Mouse (Mus musculus) embryonic facial prominence, embryonic 10.5 days (tissue): ENCODE results near the gene Gpd1. TPM values are rescaled to one million over a fixed set of nuclear protein-coding genes. Genes with fewer than 3 reads are reported as not detected.

Experiments
- DNase-seq: peaks from one replicate; pipeline ENCODE4 v3.0.0-alpha.2; 2017; ENCODE audit warnings: low spot score
- H3K27ac ChIP-seq: fragments of 300-500 bp; sonication (generic); replicated peaks from 2 replicates; pipeline ENCODE4 v1.5.1; 2016; ENCODE audit warnings: mild to moderate bottlenecking
- H3K27me3 ChIP-seq: fragments of 300-500 bp; sonication (generic); replicated peaks from 2 replicates; pipeline ENCODE4 v1.6.1; 2016; ENCODE audit warnings: low read depth, mild to moderate bottlenecking; ENCODE audit not compliant: poor library complexity, severe bottlenecking
- H3K36me3 ChIP-seq: fragments of 300-500 bp; sonication (generic); replicated peaks from 2 replicates; pipeline ENCODE4 v1.6.1; 2016; ENCODE audit warnings: mild to moderate bottlenecking, moderate library complexity
- H3K4me1 ChIP-seq: fragments of 300-500 bp; sonication (generic); 2 replicates; pipeline ENCODE4 v1.6.1; 2016
- H3K4me3 ChIP-seq: fragments of 300-500 bp; sonication (generic); 2 replicates; pipeline ENCODE4 v1.5.1; 2016; ENCODE audit warnings: mild to moderate bottlenecking, moderate library complexity
- H3K9me3 ChIP-seq: fragments of 300-500 bp; sonication (generic); 2 replicates; pipeline ENCODE4 v1.6.1; 2016; ENCODE audit warnings: mild to moderate bottlenecking
- WGBS: fragments of 180-500 bp; shearing (Covaris S2); methylation state at CpG from one replicate; pipeline ENCODE4 v1.1.7; 2016; 5-methylcytosine and 5-hydroxymethylcytosine counted together
- polyA plus RNA-seq: library from polyadenylated mRNA; unstranded; fragments of >200 nt; fragmentation: Nextera tagmentation; extraction: Ambion mirVana; gene quantifications from 2 replicates; pipeline ENCODE4 v1.2.1, GENCODE M21; 2016

Gene Gpd1
- polyA plus RNA-seq, 1 experiment from 2014 or later, result 0.42 TPM

- no peak overlapping the region for H3K27ac ChIP-seq
- H3K36me3 ChIP-seq, result peaks cover 94% of the 10 kb centered on the region
- no peak for DNase-seq
- 84% methylated on average over 13 of the region's 13 CpGs for WGBS
- H3K9me3 ChIP-seq, result no peaks in the 10 kb centered on the region
- H3K4me1 ChIP-seq, result peaks cover 35% of the 10 kb centered on the region
- no peaks in the 10 kb centered on the region for H3K27me3 ChIP-seq
- H3K4me3 ChIP-seq, result no peak overlapping the region
Observed at GRCm38 (mm10) chr15:99715361-99715865, 1.9 kb upstream of the Gpd1 start.

- WGBS, result 60% methylated on average over 11 of the region's 11 CpGs
- 0 out of 2 replicates have a peak overlapping the region, but pooled peaks have one; percentile 41 for H3K27ac ChIP-seq
- H3K9me3 ChIP-seq, result no peaks in the 10 kb centered on the region
Observed at GRCm38 (mm10) chr15:99715982-99716746, 1.2 kb upstream of the Gpd1 start.

GRCm38 (mm10) chr15:99716814-99717213 is 501 bp upstream of the Gpd1 start:
- Histone ChIP-seq H3K27me3 (no peaks in the 10 kb centered on the region), H3K36me3 (peaks cover 92% of the 10 kb centered on the region), H3K4me1 (peaks cover 38% of the 10 kb centered on the region), H3K9me3 (no peaks in the 10 kb centered on the region), H3K27ac (no peak overlapping the region), H3K4me3 (no peak overlapping the region)
- DNase-seq, result no peak
- WGBS, result 86% methylated on average over 12 of the region's 12 CpGs

More at GRCm38 (mm10) chr15:99715982-99716746, 1.2 kb upstream of the Gpd1 start:
- peak; percentile 25 for DNase-seq
- Histone ChIP-seq H3K36me3 (peaks cover 92% of the 10 kb centered on the region), H3K4me1 (peaks cover 35% of the 10 kb centered on the region), H3K27me3 (no peaks in the 10 kb centered on the region), H3K4me3 (no peak overlapping the region)

- peaks cover 90% of the 10 kb centered on the region for H3K36me3 ChIP-seq
- H3K9me3 ChIP-seq, result no peaks in the 10 kb centered on the region
- 92% methylated on average over 9 of the region's 9 CpGs for WGBS
Observed at GRCm38 (mm10) chr15:99718461-99719021, 1.2 kb downstream of the Gpd1 start.

GRCm38 (mm10) chr15:99719865-99720264 is 2.5 kb downstream of the Gpd1 start:
- Histone ChIP-seq H3K9me3 (no peaks in the 10 kb centered on the region), H3K4me1 (peaks cover 54% of the 10 kb centered on the region), H3K36me3 (peaks cover 77% of the 10 kb centered on the region), H3K27me3 (no peaks in the 10 kb centered on the region), H3K4me3 (no peak overlapping the region), H3K27ac (no peak overlapping the region)
- no peak for DNase-seq
- 79% methylated on average over 8 of the region's 8 CpGs for WGBS

More at GRCm38 (mm10) chr15:99718461-99719021, 1.2 kb downstream of the Gpd1 start:
- no peak overlapping the region for H3K27ac ChIP-seq
- no peaks in the 10 kb centered on the region for H3K27me3 ChIP-seq
- H3K4me3 ChIP-seq, result no peak overlapping the region
- DNase-seq, result no peak
- H3K4me1 ChIP-seq, result peaks cover 42% of the 10 kb centered on the region

- 82% methylated on average over 25 of the region's 25 CpGs for WGBS
- H3K9me3 ChIP-seq, result no peaks in the 10 kb centered on the region
- no peak for DNase-seq
Observed at GRCm38 (mm10) chr15:99721921-99722743, 4.8 kb downstream of the Gpd1 start.

GRCm38 (mm10) chr15:99723120-99723514 is 5.8 kb downstream of the Gpd1 start:
- WGBS, result 42% methylated on average over 10 of the region's 10 CpGs
- no peak for DNase-seq
- peaks cover 49% of the 10 kb centered on the region for H3K4me1 ChIP-seq

More at GRCm38 (mm10) chr15:99721921-99722743, 4.8 kb downstream of the Gpd1 start:
- H3K27me3 ChIP-seq, result no peaks in the 10 kb centered on the region
- H3K4me3 ChIP-seq, result no peak overlapping the region
- H3K27ac ChIP-seq, result no peak overlapping the region
- H3K36me3 ChIP-seq, result peaks cover 54% of the 10 kb centered on the region
- peaks cover 52% of the 10 kb centered on the region for H3K4me1 ChIP-seq

GRCm38 (mm10) chr15:99723515-99724291 is 6.4 kb downstream of the Gpd1 start:
- H3K36me3 ChIP-seq, result peaks cover 53% of the 10 kb centered on the region
- WGBS, result 13% methylated on average over 11 of the region's 11 CpGs

More at GRCm38 (mm10) chr15:99723120-99723514, 5.8 kb downstream of the Gpd1 start:
- H3K36me3 ChIP-seq, result peaks cover 53% of the 10 kb centered on the region
- H3K4me3 ChIP-seq, result 0 out of 2 replicates have a peak overlapping the region, but pooled peaks have one; percentile 100
- H3K27ac ChIP-seq, result peak overlapping the region; percentile 76; the same call in 1 of the 2 replicates
- H3K27me3 ChIP-seq, result no peaks in the 10 kb centered on the region
- H3K9me3 ChIP-seq, result no peaks in the 10 kb centered on the region

GRCm38 (mm10) chr15:99724292-99725021 is 7.1 kb downstream of the Gpd1 start:
- peak; percentile 67 for DNase-seq
- Histone ChIP-seq H3K9me3 (peaks cover 7% of the 10 kb centered on the region; the same call in 1 of the 2 replicates), H3K36me3 (peaks cover 56% of the 10 kb centered on the region), H3K4me3 (peak overlapping the region; percentile 100), H3K27ac (peak overlapping the region; percentile 76), H3K27me3 (no peaks in the 10 kb centered on the region), H3K4me1 (peaks cover 49% of the 10 kb centered on the region)
- 11% methylated on average over 16 of the region's 16 CpGs for WGBS

More at GRCm38 (mm10) chr15:99723515-99724291, 6.4 kb downstream of the Gpd1 start:
- peak; percentile 44 for DNase-seq
- H3K27me3 ChIP-seq, result no peaks in the 10 kb centered on the region
- peak overlapping the region; percentile 100 for H3K4me3 ChIP-seq
- peaks cover 1% of the 10 kb centered on the region; the same call in 1 of the 2 replicates for H3K9me3 ChIP-seq
- peaks cover 49% of the 10 kb centered on the region for H3K4me1 ChIP-seq
- peak overlapping the region; percentile 76 for H3K27ac ChIP-seq

GRCm38 (mm10) chr15:99725341-99726155 is 8.2 kb downstream of the Gpd1 start, which contains the start of gene Cox14:
TSS of gene Cox14 (plus strand) at chr15:99725618.
- Histone ChIP-seq H3K27ac (peak within 1 kb of the TSS; percentile 93), H3K4me1 (peaks cover 49% of the 10 kb centered on the region), H3K9me3 (peaks cover 7% of the 10 kb centered on the region; the same call in 1 of the 2 replicates), H3K4me3 (peak within 1 kb of the TSS; percentile 100), H3K36me3 (peaks cover 57% of the 10 kb centered on the region), H3K27me3 (no peaks in the 10 kb centered on the region)
- under 1% methylated on average over 68 of the region's 68 CpGs for WGBS
- DNase-seq, result peak; percentile 94
